Mouse (Mus musculus) spleen, adult 12 weeks (tissue): ENCODE results near the gene Wdhd1.

Experiments used
- DNase-seq: peaks from one replicate; pipeline ENCODE4 v3.0.0; 2022; ENCODE audit warnings: low spot score

The Wdhd1 gene

DNA sequence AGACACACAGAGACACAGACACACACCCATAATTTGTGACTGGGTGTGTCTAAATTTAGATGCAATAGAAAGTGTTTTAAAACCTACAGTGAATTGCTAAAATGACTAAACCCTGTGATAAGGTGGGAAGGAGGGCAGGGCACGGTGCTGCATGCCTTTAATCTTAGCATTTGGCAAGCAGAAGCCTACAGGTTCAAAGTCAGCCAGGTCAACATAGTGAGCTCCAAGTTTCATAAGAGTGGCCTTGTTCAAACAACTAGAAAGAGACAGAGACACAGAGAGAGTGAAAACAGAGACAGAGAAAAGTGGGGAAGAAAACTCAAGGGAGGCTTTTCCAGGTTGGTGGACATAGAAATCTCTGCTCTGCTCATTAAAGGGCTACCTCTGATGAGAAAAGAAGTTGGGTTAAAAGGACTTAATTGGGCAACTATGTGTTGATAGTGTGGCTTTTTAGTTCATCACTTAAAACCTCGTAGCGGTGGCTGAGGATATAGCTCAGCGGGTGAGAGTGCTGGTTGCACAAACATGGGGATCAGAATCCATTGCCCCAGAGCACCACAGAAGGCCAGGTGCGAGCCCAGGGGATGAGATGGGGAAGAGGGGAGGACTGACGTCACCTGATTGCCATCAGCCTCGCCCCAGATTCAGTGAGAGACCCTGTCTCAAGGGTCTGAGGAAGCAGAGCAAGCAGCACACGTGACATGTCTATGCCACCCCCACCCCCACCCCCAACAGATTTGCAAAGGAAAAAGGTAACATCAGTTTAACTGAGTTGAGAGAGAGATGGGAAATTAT is 56.2 kb downstream of the Wdhd1 start:
- no peak for DNase-seq

DNA sequence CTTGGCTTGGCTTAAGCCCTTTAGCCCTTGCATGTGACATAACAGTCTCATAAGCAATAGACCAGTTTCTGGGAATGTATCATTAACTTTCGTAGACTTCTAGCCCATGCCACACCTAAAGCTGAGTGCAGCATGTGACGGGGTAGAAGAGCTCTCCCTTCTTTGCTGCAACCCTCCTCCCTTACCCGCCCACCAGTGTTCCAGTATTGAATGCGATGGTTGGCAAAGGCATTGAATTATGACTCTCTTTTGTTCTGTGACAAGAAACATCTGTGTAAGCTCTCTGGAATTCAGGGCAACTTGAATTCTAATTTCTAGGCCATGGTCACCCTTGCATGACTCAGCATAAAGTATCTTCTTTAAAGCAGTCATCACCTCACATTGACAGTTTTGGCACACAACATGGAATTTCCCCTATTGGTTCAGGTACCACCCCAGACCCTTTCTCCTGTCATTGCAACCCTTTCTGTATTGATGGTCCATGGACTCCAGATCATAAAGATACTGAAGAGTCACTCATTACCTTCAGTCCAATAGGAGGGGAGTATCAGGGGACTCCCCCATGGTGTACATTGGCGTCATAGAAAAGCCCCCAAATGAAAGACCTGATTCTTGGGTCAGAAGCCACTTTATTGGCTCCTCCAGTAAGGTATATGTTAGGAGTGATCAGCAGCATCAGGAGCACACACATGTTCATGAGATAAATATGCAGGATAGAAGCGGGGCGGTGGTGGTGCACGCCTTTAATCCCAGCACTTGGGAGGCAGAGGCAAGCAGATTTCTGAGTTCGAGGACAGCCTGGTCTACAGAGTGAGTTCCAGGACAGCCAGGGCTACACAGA is 57.7 kb downstream of the Wdhd1 start:
- DNase-seq = no peak

DNA sequence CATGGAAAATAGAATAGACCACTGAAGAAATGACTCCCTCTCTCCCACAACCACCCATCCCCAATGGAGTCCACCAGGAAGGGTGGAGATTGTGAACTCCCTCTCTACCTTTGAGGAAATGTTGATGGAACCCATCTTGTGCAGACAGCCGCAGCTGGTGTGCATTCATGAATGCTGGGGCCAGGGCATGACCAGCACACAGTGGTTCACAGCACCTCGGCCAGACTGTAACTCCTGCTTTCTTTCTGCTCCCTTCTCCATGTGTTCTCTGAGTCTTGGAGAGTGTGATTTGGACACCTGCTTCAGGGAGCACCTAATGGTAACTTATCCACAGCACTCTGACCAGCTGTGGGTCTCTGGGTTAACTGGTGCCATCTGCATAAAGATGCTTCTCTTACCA is 60.1 kb downstream of the Wdhd1 start:
- DNase-seq = no peak

DNA sequence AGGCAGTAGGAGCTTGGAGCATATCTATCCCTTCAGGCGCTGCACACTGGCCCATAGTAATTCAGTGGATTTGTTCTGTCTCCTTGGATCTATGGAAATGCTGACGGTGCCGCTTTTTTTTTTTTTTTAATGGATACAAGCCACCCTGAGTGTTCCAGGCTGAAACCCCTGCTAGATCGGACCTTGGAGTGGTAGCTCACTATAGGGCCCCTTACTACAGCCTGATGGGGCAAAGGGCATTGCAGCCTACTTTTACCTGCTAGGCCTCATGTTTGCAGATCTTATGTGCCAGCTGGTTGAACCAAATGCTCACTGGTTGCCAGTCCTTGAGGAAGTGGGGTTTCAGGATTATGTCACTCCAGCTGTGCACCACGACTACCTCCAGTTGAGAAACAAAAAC is 62.3 kb downstream of the Wdhd1 start:
- DNase-seq = no peak

DNA sequence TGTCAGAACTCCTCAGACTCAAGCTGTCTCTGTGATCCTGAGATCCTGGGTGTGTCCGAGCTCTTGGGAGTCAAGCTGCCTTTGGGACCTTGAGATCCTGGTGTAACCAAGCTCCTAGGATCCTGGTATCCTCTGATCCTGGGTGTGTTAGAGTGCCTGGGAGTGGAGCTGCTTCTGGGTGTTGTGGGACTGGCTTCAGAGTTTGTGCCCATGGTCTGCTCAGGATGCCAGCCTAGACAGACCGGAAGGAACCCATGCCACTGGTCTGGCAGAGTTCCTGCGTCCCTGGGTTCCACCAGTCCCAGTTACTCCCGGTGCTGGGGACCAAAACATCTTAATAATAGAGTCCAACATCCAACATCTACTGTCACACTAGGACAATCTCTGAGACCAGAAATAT is 63.4 kb downstream of the Wdhd1 start:
- DNase-seq = no peak

DNA sequence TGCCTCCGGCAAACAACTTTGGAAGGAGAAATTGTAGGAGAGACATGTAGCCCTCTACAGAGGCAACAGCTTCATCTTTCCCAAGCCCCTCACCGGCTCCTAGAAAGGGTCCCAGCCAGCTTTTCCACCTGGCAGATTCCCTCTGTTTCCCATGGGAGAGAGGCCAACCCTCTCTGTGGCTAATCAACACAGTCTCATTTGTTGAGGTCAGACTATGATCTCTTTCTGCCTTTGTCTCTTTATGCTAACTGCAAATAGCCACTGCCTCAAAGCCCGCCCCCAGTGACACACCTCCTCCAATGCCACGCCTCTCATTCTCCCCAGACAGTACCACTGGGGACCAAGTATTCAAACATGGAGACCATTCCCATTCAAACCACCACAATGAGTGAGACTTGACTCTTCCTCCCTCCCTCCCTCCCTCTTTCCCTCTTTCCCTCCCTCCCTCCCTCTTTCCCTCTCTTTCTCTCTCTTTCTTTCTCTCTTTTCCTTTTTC is 66.9 kb downstream of the Wdhd1 start:
- no peak for DNase-seq

DNA sequence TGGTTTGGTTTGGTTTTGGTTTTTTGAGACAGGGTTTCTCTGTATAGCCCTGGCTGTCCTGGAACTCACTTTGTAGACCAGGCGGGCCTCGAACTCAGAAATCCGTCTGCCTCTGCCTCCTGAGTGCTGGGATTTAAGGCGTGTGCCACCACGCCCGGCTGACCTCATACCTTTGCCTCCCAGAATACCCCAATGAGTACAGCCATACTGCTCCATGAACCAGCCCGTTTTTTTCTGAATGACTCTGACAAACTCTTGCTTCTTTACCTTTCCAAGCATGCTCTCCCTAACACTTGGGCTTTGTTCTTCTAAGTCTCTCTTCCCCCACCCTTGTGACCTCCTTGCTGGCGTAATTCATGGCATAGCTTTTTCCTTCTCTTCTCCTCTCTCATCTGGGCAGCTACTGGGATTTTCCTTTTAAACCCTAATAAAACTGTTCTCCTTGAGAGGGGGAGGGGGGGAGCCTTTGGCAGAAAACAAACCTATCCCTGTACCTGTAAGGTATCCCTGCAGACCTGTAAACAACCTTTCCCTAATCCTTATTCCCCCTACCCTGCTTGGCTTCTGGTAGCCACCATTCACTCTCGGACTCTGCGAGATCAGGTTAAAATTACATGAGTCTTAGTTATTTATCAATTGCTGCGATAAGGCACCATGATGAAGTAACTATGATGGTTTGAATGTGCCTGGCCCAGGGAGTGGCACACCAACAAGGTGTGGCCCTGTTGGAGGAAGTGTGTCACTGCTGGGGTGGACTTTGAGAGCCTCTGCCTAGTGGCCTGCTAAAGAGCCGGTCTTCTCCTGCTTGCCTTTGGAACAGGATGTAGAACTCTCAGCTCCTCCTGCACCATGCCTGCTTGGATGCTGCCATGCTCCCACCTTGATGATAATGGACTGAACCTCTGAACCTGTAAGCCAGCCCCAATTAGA is 67.8 kb downstream of the Wdhd1 start:
- DNase-seq = no peak

DNA sequence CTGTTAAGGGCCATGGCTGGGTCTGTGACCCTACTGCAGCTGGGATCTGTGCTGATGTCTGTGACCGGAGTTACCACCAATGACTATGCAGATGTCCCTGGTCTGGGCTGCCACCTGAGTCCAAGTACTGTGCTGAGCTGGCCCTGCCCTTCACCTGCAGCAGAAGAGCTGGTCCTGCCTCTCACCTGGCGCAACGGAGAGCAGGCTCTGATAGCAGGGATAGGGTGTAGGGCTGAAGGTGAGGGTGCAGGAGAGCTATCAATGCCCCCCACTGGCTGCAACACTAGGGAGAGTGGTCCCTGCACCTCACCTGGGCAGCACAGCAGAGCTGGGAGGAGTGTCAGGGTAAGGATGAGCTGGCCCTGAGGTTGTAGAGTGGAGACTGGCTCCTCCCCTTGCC is 70.1 kb downstream of the Wdhd1 start:
- no peak for DNase-seq

DNA sequence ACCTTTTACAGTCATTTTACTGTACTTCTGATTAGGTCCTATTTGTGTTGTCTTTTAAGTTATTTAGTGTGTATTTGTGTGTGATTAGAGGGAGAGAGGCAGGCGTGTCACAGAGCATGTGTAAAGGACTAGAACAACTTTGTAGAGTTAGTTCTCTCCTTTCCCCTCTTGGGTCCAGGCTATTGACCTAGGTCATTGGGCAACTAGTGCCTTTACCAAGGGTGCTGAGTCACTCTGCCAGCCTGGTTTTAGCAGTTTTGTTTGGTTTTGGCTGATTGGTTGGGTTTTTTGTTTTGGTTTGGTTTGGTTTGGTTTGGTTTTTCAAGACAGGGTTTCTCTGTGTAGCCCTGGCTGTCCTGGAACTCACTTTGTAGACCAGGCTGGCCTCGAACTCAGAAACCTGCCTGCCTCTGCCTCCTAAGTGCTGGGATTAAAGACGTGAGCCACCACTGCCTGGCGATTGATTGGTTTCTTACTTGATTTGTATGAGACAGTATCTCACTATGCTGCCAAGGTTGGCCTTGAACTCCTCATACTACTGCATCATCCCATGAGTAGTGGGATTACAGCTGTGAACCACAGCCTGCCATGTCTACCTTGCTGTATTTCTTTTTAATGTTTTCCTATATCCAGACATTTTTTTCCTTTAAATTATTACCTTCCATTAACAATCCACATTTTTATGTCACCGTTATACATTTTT is 71.2 kb downstream of the Wdhd1 start:
- DNase-seq = no peak

DNA sequence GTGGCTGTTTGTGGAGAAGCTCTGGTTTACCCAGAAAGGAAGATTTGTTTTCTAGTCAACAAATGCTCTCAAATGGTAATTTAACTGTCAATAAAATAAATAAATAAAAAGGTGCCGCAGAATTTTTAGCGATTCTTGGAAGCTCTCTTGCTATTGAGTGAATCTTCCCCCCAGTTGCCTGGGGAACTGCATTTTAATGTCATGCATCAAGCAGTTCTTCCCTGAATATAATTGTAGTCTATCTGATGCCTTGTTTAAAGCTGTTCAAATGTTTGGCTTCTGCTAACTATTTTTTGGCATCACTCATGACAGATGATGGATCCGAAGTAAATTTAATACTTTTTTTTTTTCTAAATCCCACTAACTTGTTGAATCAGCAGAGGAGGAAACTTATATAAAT is 79.3 kb downstream of the Wdhd1 start:
- no peak for DNase-seq

DNA sequence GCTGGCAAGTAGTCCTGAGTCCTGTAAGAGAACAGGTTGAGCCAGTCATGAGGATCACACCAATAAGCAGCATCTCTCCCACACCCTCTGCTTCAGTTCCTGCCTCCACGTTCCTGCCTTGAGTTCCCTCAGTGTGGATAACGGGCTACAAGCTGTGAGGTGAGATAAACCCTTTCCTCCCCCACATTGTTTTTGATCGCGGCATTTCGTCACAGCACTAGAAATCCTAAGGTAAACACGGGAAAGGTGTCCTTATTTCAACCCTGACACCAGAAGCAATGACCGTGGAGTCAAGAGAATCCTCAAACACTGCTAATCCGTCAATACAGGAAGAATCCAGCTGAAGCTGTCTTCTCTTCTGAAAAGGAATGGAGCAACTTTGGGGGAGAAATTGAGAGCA is 79.9 kb downstream of the Wdhd1 start:
- DNase-seq = no peak

DNA sequence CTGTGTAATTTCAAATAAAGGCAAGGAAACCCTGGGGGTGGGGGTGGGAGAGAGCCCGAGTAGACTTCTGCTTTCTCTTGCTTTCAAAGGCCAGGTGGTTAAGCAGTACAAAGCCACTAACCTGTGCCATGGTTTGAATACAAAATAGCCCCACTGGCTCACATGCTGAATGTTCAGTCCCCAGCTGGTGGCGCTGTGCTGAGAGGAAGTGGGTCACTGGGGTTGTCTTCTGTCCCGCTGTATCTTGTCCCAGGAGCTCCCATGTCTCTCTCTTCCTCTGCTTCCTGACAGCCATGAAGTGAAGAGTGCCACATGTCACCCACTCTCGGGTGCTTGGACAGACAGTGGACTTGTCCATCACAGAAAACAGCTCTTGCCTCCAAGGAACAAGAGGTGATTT is 82.6 kb downstream of the Wdhd1 start:
- no peak for DNase-seq

DNA sequence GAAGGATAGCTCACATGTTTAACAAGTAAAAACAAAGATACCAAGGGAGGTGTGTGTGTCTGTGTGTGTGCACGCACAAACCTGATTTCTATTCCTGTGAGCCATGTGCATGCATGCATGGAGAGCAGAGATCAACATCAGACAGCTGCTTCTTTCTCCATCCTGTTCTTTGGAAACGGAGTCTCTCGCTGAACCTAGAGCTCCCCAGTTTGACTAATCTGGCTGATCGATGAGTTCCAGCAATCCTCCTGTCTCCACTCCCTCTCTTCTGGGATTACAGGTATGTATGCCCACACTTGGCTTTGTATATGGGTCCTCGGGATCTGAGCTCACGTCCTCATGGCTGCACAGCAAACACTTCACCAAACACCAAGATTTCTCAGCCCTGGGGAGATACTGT is 83.2 kb downstream of the Wdhd1 start:
- DNase-seq = no peak

DNA sequence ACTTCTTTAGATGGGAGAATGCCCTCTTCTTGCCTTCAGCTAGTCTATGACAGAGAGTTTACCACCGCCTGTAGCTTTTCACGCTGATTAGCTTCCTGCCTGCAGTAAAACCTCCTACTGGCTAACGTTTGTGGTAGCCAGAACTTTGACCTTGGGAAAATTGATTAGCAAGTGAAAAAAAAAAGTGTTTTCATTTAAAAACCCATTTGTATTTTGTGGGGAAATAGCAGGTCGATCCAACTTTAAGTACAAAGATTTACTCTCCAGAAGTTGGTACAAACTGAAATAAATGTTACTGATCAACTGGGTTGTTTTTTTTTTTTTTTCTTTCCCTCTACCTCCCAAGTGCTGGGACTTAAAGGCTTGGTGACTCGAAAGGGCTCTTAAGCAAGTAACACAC is 84.8 kb downstream of the Wdhd1 start:
- DNase-seq = no peak
